Mouse (Mus musculus) right cerebral cortex, adult 18-20 months (tissue): ENCODE data around the gene Dolk.

Source experiments
- DNase-seq: peaks from one replicate; pipeline ENCODE4 v3.0.0; 2022; ENCODE audit warnings: mixed read lengths

The Dolk gene

GRCm38 (mm10) chr2:30247681-30248080 lies 38.5 kb downstream of the Dolk start:
- DNase-seq, result no peak

GRCm38 (mm10) chr2:30247036-30247435 lies 39.1 kb downstream of the Dolk start:
- DNase-seq, result no peak

GRCm38 (mm10) chr2:30244595-30245178 lies 41.4 kb downstream of the Dolk start:
- no peak for DNase-seq

GRCm38 (mm10) chr2:30243391-30243790 lies 42.7 kb downstream of the Dolk start:
- DNase-seq, result no peak

- peak; percentile 46 for DNase-seq
These were observed 43.6 kb downstream of the Dolk start for GRCm38 (mm10) chr2:30242509-30242908.

GRCm38 (mm10) chr2:30240267-30240666 lies 45.9 kb downstream of the Dolk start, which contains the start of gene Gm28035:
Gene Gm28035, plus strand, starts transcription at chr2:30240567.
- DNase-seq, result no peak

- no peak for DNase-seq
These were observed 46.4 kb downstream of the Dolk start for GRCm38 (mm10) chr2:30239777-30240176.

GRCm38 (mm10) chr2:30238906-30239465 lies 47.1 kb downstream of the Dolk start:
- no peak for DNase-seq

- DNase-seq, result peak; percentile 69
These were observed 48.3 kb downstream of the Dolk start for GRCm38 (mm10) chr2:30237881-30238280.

- peak; percentile 100 for DNase-seq
These were observed 48.8 kb downstream of the Dolk start, which contains the start of gene Lrrc8a for GRCm38 (mm10) chr2:30237199-30237880. Gene Lrrc8a, plus strand, starts transcription at chr2:30237715.

- no peak for DNase-seq
These were observed 49.5 kb downstream of the Dolk start for GRCm38 (mm10) chr2:30236426-30237198.

GRCm38 (mm10) chr2:30235593-30235992 lies 50.5 kb downstream of the Dolk start:
- no peak for DNase-seq
